Mouse (Mus musculus) midbrain, embryonic 11.5 days (tissue): Measurements from ENCODE around the gene Igf1r. TPM values are rescaled to one million over a fixed set of nuclear protein-coding genes. Genes with fewer than 3 reads are reported as not detected.
A peak's percentile ranks its signal among the peaks of the same experiment; 100 is the strongest.

Source experiments
- ATAC-seq: fragments of 200-750 bp; cut with Nextera tagmentation; 2 replicates; pipeline ENCODE4 v1.8.0; 2017; ENCODE audit warnings: moderate TSS enrichment, moderate library complexity; ENCODE audit not compliant: low FRiP score
- DNase-seq: peaks from one replicate; pipeline ENCODE4 v3.0.0; 2015; ENCODE audit warnings: low spot score; ENCODE audit errors: missing footprints
- H3K27ac ChIP-seq: fragments of 300-500 bp; sonication (generic); 2 replicates; pipeline ENCODE4 v1.5.1; 2014; ENCODE audit warnings: low read depth, low read length
- H3K27me3 ChIP-seq: fragments of 300-500 bp; sonication (generic); 2 replicates; pipeline ENCODE4 v1.6.1; 2014; ENCODE audit warnings: mild to moderate bottlenecking, low read length, moderate library complexity, mixed read lengths; ENCODE audit not compliant: control insufficient read depth, insufficient read depth
- H3K36me3 ChIP-seq: fragments of 300-500 bp; sonication (generic); 2 replicates; pipeline ENCODE4 v1.6.1; 2014; ENCODE audit warnings: mild to moderate bottlenecking, low read length, moderate library complexity, mixed read lengths; ENCODE audit not compliant: control insufficient read depth, insufficient read depth
- H3K4me1 ChIP-seq: fragments of 300-500 bp; sonication (generic); 2 replicates; pipeline ENCODE4 v1.6.1; 2014; ENCODE audit warnings: low read length; ENCODE audit not compliant: control insufficient read depth, insufficient read depth
- H3K4me2 ChIP-seq: fragments of 300-500 bp; sonication (generic); 2 replicates; pipeline ENCODE4 v1.6.1; 2014; ENCODE audit warnings: mild to moderate bottlenecking, moderate library complexity
- H3K4me3 ChIP-seq: fragments of 300-500 bp; sonication (generic); 2 replicates; pipeline ENCODE4 v1.5.1; 2014; ENCODE audit warnings: low read depth, low read length
- H3K9ac ChIP-seq: fragments of 300-500 bp; sonication (generic); 2 replicates; pipeline ENCODE4 v1.6.1; 2014; ENCODE audit warnings: low read length
- H3K9me3 ChIP-seq: fragments of 300-500 bp; sonication (generic); 2 replicates; pipeline ENCODE4 v1.6.1; 2016; ENCODE audit warnings: low read length; ENCODE audit not compliant: control insufficient read depth
- WGBS: fragments of 180-500 bp; shearing (Covaris S2); extraction: QIAGEN DNeasy Blood & Tissue Kit; methylation state at CpG from one replicate; pipeline ENCODE4 v1.1.7; 2014; 5-methylcytosine and 5-hydroxymethylcytosine counted together
- polyA plus RNA-seq: library from polyadenylated mRNA; unstranded; fragments of >200 nt; fragmentation: Nextera tagmentation; extraction: Ambion mirVana; gene quantifications from 2 replicates; pipeline ENCODE4 v1.2.1, GENCODE M21; 2014

The Igf1r gene
- polyA plus RNA-seq, 1 experiment from 2014 or later, result 20.0 TPM

- no peak overlapping the region for H3K4me2 ChIP-seq
- no peaks in the 10 kb centered on the region for H3K36me3 ChIP-seq
- H3K27me3 ChIP-seq, result no peaks in the 10 kb centered on the region
- no peaks in the 10 kb centered on the region for H3K9me3 ChIP-seq
- no peak for DNase-seq
- no peak overlapping the region for H3K4me3 ChIP-seq
- no peak for ATAC-seq
- H3K9ac ChIP-seq, result no peak overlapping the region
- no peak overlapping the region for H3K27ac ChIP-seq
- 85% methylated on average over 9 of the region's 9 CpGs for WGBS
- H3K4me1 ChIP-seq, result no peaks in the 10 kb centered on the region
These were observed 288.6 kb downstream of the Igf1r start for GRCm38 (mm10) chr7:68241205-68241604.

GRCm38 (mm10) chr7:68245681-68246080, 293.1 kb downstream of the Igf1r start:
- no peaks in the 10 kb centered on the region for H3K27me3 ChIP-seq
- DNase-seq, result peak; percentile 41
- no peaks in the 10 kb centered on the region for H3K36me3 ChIP-seq
- no peak overlapping the region for H3K27ac ChIP-seq
- 48% methylated on average over 4 of the region's 4 CpGs for WGBS
- H3K9ac ChIP-seq, result no peak overlapping the region
- H3K4me2 ChIP-seq, result no peak overlapping the region
- no peak overlapping the region for H3K4me3 ChIP-seq
- no peaks in the 10 kb centered on the region for H3K4me1 ChIP-seq
- H3K9me3 ChIP-seq, result no peaks in the 10 kb centered on the region
- no peak for ATAC-seq

DNA sequence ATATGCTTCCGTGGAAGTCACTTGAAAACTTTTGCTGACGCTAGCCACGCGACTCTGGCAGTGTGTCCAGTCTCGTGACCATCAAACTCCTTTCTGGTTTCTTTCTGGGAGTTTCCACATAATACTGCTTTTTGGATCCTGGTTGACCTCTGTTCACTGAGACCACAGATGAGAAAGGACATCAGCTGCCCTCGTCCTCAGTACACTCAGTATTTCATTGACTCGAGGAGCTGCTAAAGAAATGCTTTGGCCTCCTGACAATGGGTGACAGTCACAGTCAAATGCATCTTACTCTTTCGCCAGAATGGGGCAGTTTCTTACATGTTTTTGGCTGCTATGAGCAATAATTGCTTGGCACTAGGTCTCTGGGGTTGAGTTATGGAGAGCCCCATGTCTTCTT, 293.6 kb downstream of the Igf1r start:
- H3K9me3 ChIP-seq, result no peaks in the 10 kb centered on the region
- WGBS, result 79% methylated on average over 8 of the region's 8 CpGs
- ATAC-seq, result no peak
- peak; percentile 28 for DNase-seq
- H3K4me3 ChIP-seq, result no peak overlapping the region
- no peak overlapping the region for H3K4me2 ChIP-seq
- no peaks in the 10 kb centered on the region for H3K36me3 ChIP-seq
- H3K27me3 ChIP-seq, result no peaks in the 10 kb centered on the region
- H3K27ac ChIP-seq, result no peak overlapping the region
- no peak overlapping the region for H3K9ac ChIP-seq
- H3K4me1 ChIP-seq, result no peaks in the 10 kb centered on the region

- no peak for ATAC-seq
- H3K9ac ChIP-seq, result no peak overlapping the region
- no peaks in the 10 kb centered on the region for H3K27me3 ChIP-seq
- H3K9me3 ChIP-seq, result no peaks in the 10 kb centered on the region
- no peak overlapping the region for H3K4me3 ChIP-seq
- no peak overlapping the region for H3K27ac ChIP-seq
- H3K4me1 ChIP-seq, result no peaks in the 10 kb centered on the region
- WGBS, result 81% methylated on average over 1 of the region's 1 CpGs
- H3K36me3 ChIP-seq, result no peaks in the 10 kb centered on the region
- DNase-seq, result no peak
- H3K4me2 ChIP-seq, result no peak overlapping the region
These were observed 297.8 kb downstream of the Igf1r start for GRCm38 (mm10) chr7:68250411-68250810.

DNA sequence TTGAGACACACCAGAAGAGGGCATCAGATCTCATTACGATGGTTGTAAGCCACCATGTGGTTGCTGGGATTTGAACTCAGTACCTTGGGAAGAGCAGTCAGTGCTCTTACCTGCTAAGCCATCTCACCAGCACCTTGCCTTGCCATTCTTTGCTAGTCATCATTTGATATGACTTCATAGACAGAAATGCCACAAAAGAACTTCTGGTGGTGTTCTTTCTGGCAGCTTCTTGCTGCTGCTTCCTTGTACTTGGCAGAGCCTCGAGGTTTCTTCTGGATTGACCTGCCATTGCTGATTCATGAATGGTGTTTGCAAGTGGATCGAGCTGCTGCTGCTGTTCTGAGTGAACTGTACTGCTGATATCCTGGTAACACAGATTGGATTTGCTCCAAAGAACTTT, 298.3 kb downstream of the Igf1r start:
- 95% methylated on average over 3 of the region's 3 CpGs for WGBS
- Histone ChIP-seq H3K9ac (no peak overlapping the region), H3K4me2 (no peak overlapping the region), H3K27me3 (no peaks in the 10 kb centered on the region), H3K4me3 (no peak overlapping the region), H3K9me3 (no peaks in the 10 kb centered on the region), H3K27ac (no peak overlapping the region), H3K4me1 (no peaks in the 10 kb centered on the region), H3K36me3 (no peaks in the 10 kb centered on the region)
- no peak for ATAC-seq
- DNase-seq, result no peak

DNA sequence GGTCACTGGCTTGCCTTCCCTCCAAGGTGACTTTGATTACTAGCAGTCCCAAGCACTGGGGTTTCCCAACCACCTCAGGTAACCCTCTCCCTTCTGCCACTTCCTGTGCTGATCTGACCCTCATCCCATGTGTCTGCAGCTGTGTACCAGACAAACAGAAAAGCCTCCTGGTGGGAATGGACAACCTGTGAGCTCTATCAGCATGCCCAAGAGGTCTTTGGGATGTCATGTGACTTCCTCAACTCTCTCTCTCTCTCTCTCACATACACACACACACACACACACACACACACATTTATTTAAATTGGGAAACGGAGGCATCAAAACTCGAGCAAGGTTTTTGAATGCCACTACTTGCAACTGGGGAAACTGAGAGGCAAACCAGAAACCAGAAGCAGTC, 305.1 kb downstream of the Igf1r start:
- Histone ChIP-seq H3K4me1 (no peaks in the 10 kb centered on the region), H3K36me3 (no peaks in the 10 kb centered on the region), H3K4me2 (no peak overlapping the region), H3K27me3 (no peaks in the 10 kb centered on the region), H3K9ac (no peak overlapping the region), H3K4me3 (no peak overlapping the region), H3K9me3 (no peaks in the 10 kb centered on the region), H3K27ac (no peak overlapping the region)
- ATAC-seq (no peak), DNase-seq (no peak)
- WGBS, result 70% methylated on average over 2 of the region's 2 CpGs

- WGBS, result 87% methylated on average over 17 of the region's 17 CpGs
- Histone ChIP-seq H3K36me3 (no peaks in the 10 kb centered on the region), H3K27ac (no peak overlapping the region), H3K9me3 (no peaks in the 10 kb centered on the region), H3K9ac (no peak overlapping the region), H3K4me1 (no peaks in the 10 kb centered on the region), H3K4me3 (no peak overlapping the region), H3K27me3 (no peaks in the 10 kb centered on the region; the same call in 1 of the 2 replicates), H3K4me2 (no peak overlapping the region)
- ATAC-seq, result no peak
- DNase-seq, result peak; percentile 65
These were observed 305.9 kb downstream of the Igf1r start for GRCm38 (mm10) chr7:68258326-68259150.

- H3K4me2 ChIP-seq, result no peak overlapping the region
- H3K9me3 ChIP-seq, result no peaks in the 10 kb centered on the region
- no peaks in the 10 kb centered on the region for H3K36me3 ChIP-seq
- no peak overlapping the region for H3K27ac ChIP-seq
- DNase-seq (peak; percentile 68), ATAC-seq (no peak)
- peaks cover 3% of the 10 kb centered on the region; the same call in 1 of the 2 replicates for H3K4me1 ChIP-seq
- H3K27me3 ChIP-seq, result no peaks in the 10 kb centered on the region; the same call in 1 of the 2 replicates
- H3K9ac ChIP-seq, result no peak overlapping the region
- no peak overlapping the region for H3K4me3 ChIP-seq
- 75% methylated on average over 6 of the region's 6 CpGs for WGBS
These were observed 307.0 kb downstream of the Igf1r start for GRCm38 (mm10) chr7:68259523-68260081.

GRCm38 (mm10) chr7:68262612-68263200, 310.1 kb downstream of the Igf1r start:
- Histone ChIP-seq H3K4me3 (no peak overlapping the region), H3K27me3 (peaks cover 4% of the 10 kb centered on the region; the same call in 1 of the 2 replicates), H3K9ac (no peak overlapping the region), H3K36me3 (no peaks in the 10 kb centered on the region), H3K4me2 (no peak overlapping the region), H3K9me3 (no peaks in the 10 kb centered on the region), H3K4me1 (peaks cover 3% of the 10 kb centered on the region; the same call in 1 of the 2 replicates), H3K27ac (no peak overlapping the region)
- no peak for ATAC-seq
- peak; percentile 74 for DNase-seq
- WGBS, result 76% methylated on average over 8 of the region's 8 CpGs
